Mouse (Mus musculus) thymus, postnatal 0 days (tissue): Measurements from ENCODE around the gene Ksr1. TPM values are rescaled to one million over a fixed set of nuclear protein-coding genes. Genes with fewer than 3 reads are reported as not detected.
A peak's percentile ranks its signal among the peaks of the same experiment; 100 is the strongest.

Experiments used
- DNase-seq: peaks from one replicate; pipeline ENCODE4 v3.0.0-alpha.2; 2015; ENCODE audit warnings: low spot score
- polyA plus RNA-seq: library from polyadenylated mRNA; unstranded; fragments of >200 nt; fragmentation: Nextera tagmentation; extraction: Ambion mirVana; gene quantifications from 2 replicates; pipeline ENCODE4 v1.2.1, GENCODE M21; 2015

Ksr1 gene
- polyA plus RNA-seq, 1 experiment from 2014 or later: 2.7 TPM

GRCm38 (mm10) chr11:78984483-78985177, 161.6 kb downstream of the Ksr1 start, which contains the start of gene Lgals9:
Gene Lgals9, minus strand, starts transcription at chr11:78984946.
- peak; percentile 68 for DNase-seq

GRCm38 (mm10) chr11:78983539-78983938, 162.7 kb downstream of the Ksr1 start:
- no peak for DNase-seq

GRCm38 (mm10) chr11:78982513-78983291, 163.5 kb downstream of the Ksr1 start:
- peak; percentile 81 for DNase-seq

- DNase-seq: no peak
Observed at GRCm38 (mm10) chr11:78982042-78982441, 164.2 kb downstream of the Ksr1 start.

- no peak for DNase-seq
Observed at GRCm38 (mm10) chr11:78980083-78980634, 166.0 kb downstream of the Ksr1 start.

GRCm38 (mm10) chr11:78978176-78979019, 167.8 kb downstream of the Ksr1 start:
- DNase-seq: no peak

GRCm38 (mm10) chr11:78976731-78977510, 169.3 kb downstream of the Ksr1 start:
- DNase-seq: no peak

- peak; percentile 62 for DNase-seq
Observed at GRCm38 (mm10) chr11:78973381-78974150, 172.6 kb downstream of the Ksr1 start.

GRCm38 (mm10) chr11:78972811-78973351, 173.3 kb downstream of the Ksr1 start:
- peak; percentile 78 for DNase-seq

- peak; percentile 70 for DNase-seq
Observed at GRCm38 (mm10) chr11:78972328-78972727, 173.9 kb downstream of the Ksr1 start.

- DNase-seq: no peak
Observed at GRCm38 (mm10) chr11:78971746-78972145, 174.5 kb downstream of the Ksr1 start.

GRCm38 (mm10) chr11:78971096-78971495, 175.1 kb downstream of the Ksr1 start:
- no peak for DNase-seq

- DNase-seq: no peak
Observed at GRCm38 (mm10) chr11:78968121-78968520, 178.1 kb downstream of the Ksr1 start.

- peak; percentile 78 for DNase-seq
Observed at GRCm38 (mm10) chr11:78967371-78967770, 178.8 kb downstream of the Ksr1 start.

Other genes with a start within 250 kb of the Ksr1 start
- gene Nos2, start 225.6 kb downstream of the Ksr1 start, polyA plus RNA-seq: 0.92 and 0.96 TPM in 2 replicates
- 421 and 488 TPM in 2 replicates for gene Lgals9, start 161.5 kb downstream of the Ksr1 start, polyA plus RNA-seq
- gene Wsb1, start 108.3 kb upstream of the Ksr1 start, polyA plus RNA-seq: 116 and 122 TPM in 2 replicates
- 0.20 TPM in 1 of 2 replicates, not detected in the other for gene Gm9964, start 150.5 kb upstream of the Ksr1 start, polyA plus RNA-seq
- 3.3 and 4.7 TPM in 2 replicates for gene Nf1, start 193.3 kb upstream of the Ksr1 start, polyA plus RNA-seq